Comparison of ENCODE assay signal across 22 mouse cellular contexts in the genomic region with DNA sequence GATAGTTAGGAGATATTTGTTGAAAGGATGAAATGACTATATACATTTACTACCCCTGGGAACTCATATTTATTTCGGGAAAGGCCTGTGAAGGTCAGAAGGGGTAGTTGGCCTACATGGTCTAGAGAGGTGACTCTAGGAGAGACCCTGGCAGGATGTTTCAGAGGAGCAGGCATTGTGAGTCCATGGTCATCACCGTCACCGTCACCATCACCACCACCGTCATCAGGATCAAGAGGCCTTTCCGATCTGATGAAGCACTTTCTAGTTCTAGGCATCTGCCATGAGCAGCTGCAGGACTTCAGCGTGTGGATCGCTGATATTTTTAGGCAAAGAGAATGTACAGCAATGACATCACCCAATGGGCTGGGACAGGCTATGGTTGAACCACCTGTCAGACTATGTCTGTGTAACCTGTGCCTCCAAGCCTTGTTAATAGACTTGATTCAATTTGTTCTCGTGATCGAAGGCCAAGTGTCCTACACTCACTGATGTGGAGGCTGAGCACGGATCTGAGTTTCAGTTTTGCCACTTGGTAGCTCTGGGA.
"Had no signal": no experiment of that assay in that cellular context is flagged by ENCODE, and none has a peak within 500 bp of the region (broad histone marks: within the 10 kb centered on the region; RNA-seq: fewer than 3 reads in every experiment).

No protein-coding gene starts in this region.

- H3K9me3 ChIP-seq: heart, embryonic 10.5 days; heart, embryonic 13.5 days; heart, embryonic 15.5 days; hindbrain, embryonic 13.5 days; hindbrain, embryonic 15.5 days; kidney, embryonic 15.5 days; liver, embryonic 13.5 days; liver, embryonic 15.5 days had no signal

- H3K4me3 ChIP-seq: heart, embryonic 10.5 days; heart, embryonic 13.5 days; heart, embryonic 15.5 days; hindbrain, embryonic 13.5 days; hindbrain, embryonic 15.5 days; kidney, embryonic 15.5 days; liver, embryonic 13.5 days; liver, embryonic 15.5 days had no signal

- H3K4me1 ChIP-seq: heart, embryonic 15.5 days; hindbrain, embryonic 13.5 days; hindbrain, embryonic 15.5 days; liver, embryonic 13.5 days; liver, embryonic 15.5 days had no signal

- H3K36me3 ChIP-seq: heart, embryonic 10.5 days; heart, embryonic 13.5 days; heart, embryonic 15.5 days; hindbrain, embryonic 13.5 days; hindbrain, embryonic 15.5 days; kidney, embryonic 15.5 days; liver, embryonic 13.5 days; liver, embryonic 15.5 days had no signal

- DNase-seq: gastrocnemius, postnatal 14 days; gastrocnemius, postnatal 36 days; heart, postnatal 14 days; heart, postnatal 36 days; kidney, adult 11 months; kidney, postnatal 10 days; kidney, postnatal 25 days; layer of hippocampus, adult 9-11 months; layer of hippocampus, postnatal 36 days; left cerebral cortex, postnatal 4 days; liver; liver, embryonic 13.5 days had no signal

- H3K9ac ChIP-seq: heart, embryonic 13.5 days; heart, embryonic 15.5 days; hindbrain, embryonic 13.5 days; hindbrain, embryonic 15.5 days; kidney, embryonic 15.5 days; liver, embryonic 13.5 days; liver, embryonic 15.5 days had no signal

- H3K27ac ChIP-seq: heart, embryonic 10.5 days; heart, embryonic 13.5 days; heart, embryonic 15.5 days; hindbrain, embryonic 13.5 days; hindbrain, embryonic 15.5 days; hindbrain, postnatal 0 days; kidney, embryonic 15.5 days; liver, embryonic 13.5 days; liver, embryonic 15.5 days had no signal

- H3K4me2 ChIP-seq: heart, embryonic 13.5 days; heart, embryonic 15.5 days; hindbrain, embryonic 13.5 days; hindbrain, embryonic 15.5 days; kidney, embryonic 15.5 days; liver, embryonic 11.5 days; liver, embryonic 13.5 days; liver, embryonic 15.5 days had no signal

- H3K27me3 ChIP-seq: heart, embryonic 13.5 days; heart, embryonic 15.5 days; hindbrain, embryonic 13.5 days; hindbrain, embryonic 15.5 days; kidney, embryonic 15.5 days; liver, embryonic 13.5 days; liver, embryonic 15.5 days had no signal

- ATAC-seq: hindbrain, postnatal 0 days; intestine, embryonic 16.5 days had no signal
